Mouse (Mus musculus): ENCODE data around the gene Acer3. TPM values are rescaled to one million over a fixed set of nuclear protein-coding genes. Genes with fewer than 3 reads are reported as not detected.
A peak's percentile ranks its signal among the peaks of the same experiment; 100 is the strongest.

Acer3 gene
- polyA plus RNA-seq (2012; rRNA removed) (22.6 and 23.6 TPM in 2 replicates), polyA plus RNA-seq (2014; fragmentation: Nextera tagmentation; extraction: Ambion mirVana) (35.7 and 37.9 TPM in 2 replicates)

DNA sequence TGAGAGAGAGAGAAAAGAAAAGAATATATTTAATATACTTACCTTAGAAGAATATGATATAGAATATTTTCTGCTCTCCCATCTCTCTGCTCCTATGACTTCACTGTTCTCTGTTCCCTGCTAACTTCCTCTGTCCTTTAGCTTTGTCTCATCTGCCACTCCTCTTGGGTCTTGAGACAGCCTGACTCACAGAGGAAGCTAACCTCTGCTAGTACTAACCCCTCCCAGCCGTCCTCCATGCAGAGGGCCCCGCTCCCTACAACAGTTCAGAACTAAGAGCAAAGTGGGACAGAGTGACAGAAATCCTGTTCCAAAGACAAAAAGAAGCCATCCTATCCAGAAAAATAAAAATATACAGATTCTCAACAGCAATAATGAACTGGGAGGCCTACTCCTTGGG, at the start of gene Acer3:
Gene Acer3 (minus strand): TSS at position 126 of the 400 bp plus-strand sequence.
- no peaks in the 10 kb centered on the region for H3K27me3 ChIP-seq (ENCODE audit: control insufficient read depth, insufficient read depth, low read length)
- 82% methylated on average over 2 of the region's 2 CpGs for WGBS
- H3K36me3 ChIP-seq (ENCODE audit: control insufficient read depth, insufficient read depth, low read length), result no peaks in the 10 kb centered on the region
- no peak for DNase-seq (ENCODE audit: low spot score)
- no peak for ATAC-seq (ENCODE audit: low FRiP score, low read depth)
- TF ChIP-seq POLR2A (IDR thresholded peaks at IDR 0.05; ENCODE audit: borderline replicate concordance, extremely low read depth, insufficient read depth, insufficient read length), result no peak
- no peak within 1 kb of the TSS for H3K27ac ChIP-seq (replicated peaks; ENCODE audit: low read depth, low read length)
- H3K4me2 ChIP-seq (replicated peaks; ENCODE audit: low read depth, low read length, severe bottlenecking), result no peak within 1 kb of the TSS
- no peak within 1 kb of the TSS for H3K4me3 ChIP-seq (replicated peaks; ENCODE audit: low read length)
- H3K9me3 ChIP-seq (ENCODE audit: control insufficient read depth, low read length), result no peaks in the 10 kb centered on the region
- peaks cover 5% of the 10 kb centered on the region; the same call in 1 of the 2 replicates for H3K4me1 ChIP-seq (ENCODE audit: control insufficient read depth, insufficient read depth, low read length)
- no peak within 1 kb of the TSS for H3K9ac ChIP-seq (ENCODE audit: low read depth, low read length, severe bottlenecking)

- Histone ChIP-seq H3K36me3 (ENCODE audit: control insufficient read depth, insufficient read depth, low read length) (no peaks in the 10 kb centered on the region), H3K9me3 (ENCODE audit: control insufficient read depth, low read length) (no peaks in the 10 kb centered on the region), H3K27me3 (ENCODE audit: control insufficient read depth, insufficient read depth, low read length) (no peaks in the 10 kb centered on the region), H3K4me1 (ENCODE audit: control insufficient read depth, insufficient read depth, low read length) (no peaks in the 10 kb centered on the region), H3K27ac (replicated peaks; ENCODE audit: low read depth, low read length) (no peak overlapping the region), H3K4me3 (replicated peaks; ENCODE audit: low read length) (no peak overlapping the region), H3K4me2 (replicated peaks; ENCODE audit: low read depth, low read length, severe bottlenecking) (no peak overlapping the region), H3K9ac (ENCODE audit: low read depth, low read length, severe bottlenecking) (no peak overlapping the region)
- DNase-seq (ENCODE audit: low spot score) (no peak), ATAC-seq (ENCODE audit: low FRiP score, low read depth) (no peak)
- WGBS, result 68% methylated on average over 10 of the region's 10 CpGs
- TF ChIP-seq POLR2A (IDR thresholded peaks at IDR 0.05; ENCODE audit: borderline replicate concordance, extremely low read depth, insufficient read depth, insufficient read length), result no peak
These were observed 48.9 kb upstream of the Acer3 start for GRCm38 (mm10) chr7:98369762-98370369.

DNA sequence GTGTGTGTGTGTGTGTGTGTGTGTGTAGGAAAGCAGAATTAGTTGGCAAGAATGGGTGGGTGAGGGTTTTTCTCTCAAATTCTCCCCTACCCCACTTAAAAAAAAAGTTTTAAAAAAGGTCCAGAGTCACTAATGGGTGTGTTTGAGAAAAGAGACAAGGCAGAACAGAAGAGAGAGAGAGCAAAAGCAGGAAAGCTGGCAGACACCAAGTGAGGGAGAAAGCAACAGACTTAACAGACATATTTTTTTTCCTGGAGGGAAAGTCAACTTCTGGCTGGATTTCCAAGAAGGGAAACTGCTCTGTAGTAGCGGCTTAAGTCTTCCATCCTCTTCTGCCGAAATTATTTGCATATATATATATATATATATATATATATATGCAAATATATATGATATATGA, 40.7 kb upstream of the Acer3 start:
- Histone ChIP-seq H3K4me1 (ENCODE audit: control insufficient read depth, insufficient read depth, low read length) (peaks cover 30% of the 10 kb centered on the region), H3K27ac (replicated peaks; ENCODE audit: low read depth, low read length) (peak overlapping the region; percentile 91), H3K4me3 (replicated peaks; ENCODE audit: low read length) (peak overlapping the region; percentile 79), H3K9me3 (ENCODE audit: control insufficient read depth, low read length) (no peaks in the 10 kb centered on the region), H3K9ac (ENCODE audit: low read depth, low read length, severe bottlenecking) (peak overlapping the region; percentile 44), H3K27me3 (ENCODE audit: control insufficient read depth, insufficient read depth, low read length) (no peaks in the 10 kb centered on the region), H3K36me3 (ENCODE audit: control insufficient read depth, insufficient read depth, low read length) (no peaks in the 10 kb centered on the region), H3K4me2 (replicated peaks; ENCODE audit: low read depth, low read length, severe bottlenecking) (peak overlapping the region; percentile 78)
- 0 out of 2 replicates have a peak, but pooled peaks have one; percentile 0 for ATAC-seq (ENCODE audit: low FRiP score, low read depth)
- DNase-seq (ENCODE audit: low spot score), result peak; percentile 47
- WGBS, result 15% methylated on average over 2 of the region's 2 CpGs
- no peak for TF ChIP-seq POLR2A (IDR thresholded peaks at IDR 0.05; ENCODE audit: borderline replicate concordance, extremely low read depth, insufficient read depth, insufficient read length)

GRCm38 (mm10) chr7:98361063-98361652, 40.1 kb upstream of the Acer3 start, which contains the start of gene Tsku:
TSS of gene Tsku (minus strand) at chr7:98361328.
- Histone ChIP-seq H3K27ac (replicated peaks; ENCODE audit: low read depth, low read length) (peak within 1 kb of the TSS; percentile 91), H3K4me1 (ENCODE audit: control insufficient read depth, insufficient read depth, low read length) (peaks cover 35% of the 10 kb centered on the region), H3K4me2 (replicated peaks; ENCODE audit: low read depth, low read length, severe bottlenecking) (peak within 1 kb of the TSS; percentile 78), H3K9me3 (ENCODE audit: control insufficient read depth, low read length) (no peaks in the 10 kb centered on the region), H3K4me3 (replicated peaks; ENCODE audit: low read length) (peak within 1 kb of the TSS; percentile 79), H3K27me3 (ENCODE audit: control insufficient read depth, insufficient read depth, low read length) (no peaks in the 10 kb centered on the region), H3K9ac (ENCODE audit: low read depth, low read length, severe bottlenecking) (peak within 1 kb of the TSS; percentile 85), H3K36me3 (ENCODE audit: control insufficient read depth, insufficient read depth, low read length) (no peaks in the 10 kb centered on the region)
- TF ChIP-seq POLR2A (IDR thresholded peaks at IDR 0.05; ENCODE audit: borderline replicate concordance, extremely low read depth, insufficient read depth, insufficient read length), result peak; percentile 66; the same call in 1 of the 2 replicates
- 1% methylated on average over 44 of the region's 52 CpGs for WGBS
- ATAC-seq (ENCODE audit: low FRiP score, low read depth) (peak; percentile 95), DNase-seq (ENCODE audit: low spot score) (peak; percentile 98)

DNA sequence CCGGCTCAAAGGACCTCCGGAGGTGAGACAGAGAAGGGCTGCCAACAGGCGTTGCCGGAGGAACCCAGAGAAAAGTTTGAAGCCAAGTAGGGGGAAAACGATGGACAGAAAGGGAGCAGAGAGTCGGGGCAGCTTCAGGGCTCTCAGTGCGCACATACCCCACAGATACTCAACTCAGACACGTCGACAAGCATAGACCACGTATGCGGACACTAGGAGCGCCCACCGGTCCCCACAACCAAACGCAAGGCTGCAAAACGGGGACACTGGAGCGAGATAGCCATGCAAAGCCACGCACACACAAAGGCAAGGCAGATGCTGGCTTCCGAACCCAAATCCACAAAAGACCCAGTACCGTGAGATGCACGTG, 39.6 kb upstream of the Acer3 start:
- ATAC-seq (ENCODE audit: low FRiP score, low read depth), result peak; percentile 17
- WGBS, result under 1% methylated on average over 20 of the region's 20 CpGs
- H3K4me1 ChIP-seq (ENCODE audit: control insufficient read depth, insufficient read depth, low read length), result peaks cover 40% of the 10 kb centered on the region

More for the DNA sequence above, 39.6 kb upstream of the Acer3 start:
- Histone ChIP-seq H3K36me3 (ENCODE audit: control insufficient read depth, insufficient read depth, low read length) (no peaks in the 10 kb centered on the region), H3K27ac (replicated peaks; ENCODE audit: low read depth, low read length) (peak overlapping the region; percentile 91), H3K4me3 (replicated peaks; ENCODE audit: low read length) (peak overlapping the region; percentile 79), H3K4me2 (replicated peaks; ENCODE audit: low read depth, low read length, severe bottlenecking) (peak overlapping the region; percentile 78), H3K9me3 (ENCODE audit: control insufficient read depth, low read length) (no peaks in the 10 kb centered on the region), H3K27me3 (ENCODE audit: control insufficient read depth, insufficient read depth, low read length) (no peaks in the 10 kb centered on the region), H3K9ac (ENCODE audit: low read depth, low read length, severe bottlenecking) (peak overlapping the region; percentile 85)
- TF ChIP-seq POLR2A (IDR thresholded peaks at IDR 0.05; ENCODE audit: borderline replicate concordance, extremely low read depth, insufficient read depth, insufficient read length), result peak; percentile 41; the same call in 1 of the 2 replicates
- peak; percentile 40 for DNase-seq (ENCODE audit: low spot score)
